Mouse (Mus musculus) liver, adult 2 months (tissue): ENCODE results near the gene B4galt4. TPM values are rescaled to one million over a fixed set of nuclear protein-coding genes. Genes with fewer than 3 reads are reported as not detected.
"Not testable (repeated sequence)": the region's sequence is repeated elsewhere in the genome, so short reads cannot be mapped to it uniquely, and the experiment has no call there.

Experiments
- DNase-seq: peaks from one replicate; pipeline ENCODE4 v3.0.0-alpha.2; 2011; ENCODE audit warnings: low read depth, low spot score; ENCODE audit errors: extremely low read depth
- H3K27ac ChIP-seq: fragments of 200-500 bp; replicated peaks from 2 replicates; pipeline ENCODE4 v1.5.1; 2012; ENCODE audit warnings: low read depth, mild to moderate bottlenecking, control low read depth, inconsistent platforms, low read length; ENCODE audit not compliant: insufficient read depth
- H3K27me3 ChIP-seq: fragments of 200-500 bp; 2 replicates; pipeline ENCODE4 v1.6.1; 2012; ENCODE audit warnings: mild to moderate bottlenecking, moderate library complexity, low read length, inconsistent platforms; ENCODE audit not compliant: control insufficient read depth, insufficient read depth
- H3K36me3 ChIP-seq: fragments of 200-500 bp; 2 replicates; pipeline ENCODE4 v1.6.1; 2012; ENCODE audit warnings: low read length, inconsistent platforms; ENCODE audit not compliant: control insufficient read depth, insufficient read depth
- H3K4me1 ChIP-seq: fragments of 200-500 bp; 2 replicates; pipeline ENCODE4 v1.6.1; 2011; ENCODE audit warnings: low read length; ENCODE audit not compliant: control insufficient read depth, insufficient read depth
- H3K4me3 ChIP-seq: fragments of 200-500 bp; 2 replicates; pipeline ENCODE4 v1.5.1; 2011; ENCODE audit warnings: low read depth, mild to moderate bottlenecking, control low read depth, low read length, moderate library complexity; ENCODE audit not compliant: insufficient read depth
- H3K79me2 ChIP-seq: fragments of 200-500 bp; 2 replicates; pipeline ENCODE4 v1.6.1; 2012; ENCODE audit warnings: inconsistent platforms, mild to moderate bottlenecking, low read length, moderate library complexity; ENCODE audit not compliant: control insufficient read depth, insufficient read depth
- H3K9ac ChIP-seq: fragments of 200-500 bp; 2 replicates; pipeline ENCODE4 v1.6.1; 2012; ENCODE audit warnings: low read depth, mild to moderate bottlenecking, control low read depth, inconsistent platforms, low read length
- CTCF ChIP-seq: fragments of 200-500 bp; IDR thresholded peaks from 2 replicates; pipeline ENCODE4 v1.5.1; 2011; ENCODE audit warnings: low read depth, low read length, control low read depth
- POLR2A ChIP-seq: fragments of 200-500 bp; IDR thresholded peaks from 2 replicates; pipeline ENCODE4 v1.6.1; 2011; ENCODE audit warnings: low read length, control low read depth; ENCODE audit not compliant: insufficient read depth; ENCODE audit errors: extremely low read depth
- WGBS: fragments of 180-500 bp; shearing (Covaris S2); methylation state at CpG from one replicate; pipeline ENCODE4 v1.1.7; 2018; 5-methylcytosine and 5-hydroxymethylcytosine counted together
- polyA plus RNA-seq: library from polyadenylated mRNA; depleted of rRNA; stranded (reverse); fragments of >200 nt; gene quantifications from 2 replicates; pipeline ENCODE4 v1.2.3, GENCODE M21; 2012
- total RNA-seq: library from RNA; depleted of rRNA; stranded (reverse); fragments of >200 nt; gene quantifications from 2 replicates; pipeline ENCODE4 v1.2.3, GENCODE M21; 2014

B4galt4 gene
- total and polyA plus RNA-seq, 2 experiments, result 0.54 to 1.6 TPM

DNA sequence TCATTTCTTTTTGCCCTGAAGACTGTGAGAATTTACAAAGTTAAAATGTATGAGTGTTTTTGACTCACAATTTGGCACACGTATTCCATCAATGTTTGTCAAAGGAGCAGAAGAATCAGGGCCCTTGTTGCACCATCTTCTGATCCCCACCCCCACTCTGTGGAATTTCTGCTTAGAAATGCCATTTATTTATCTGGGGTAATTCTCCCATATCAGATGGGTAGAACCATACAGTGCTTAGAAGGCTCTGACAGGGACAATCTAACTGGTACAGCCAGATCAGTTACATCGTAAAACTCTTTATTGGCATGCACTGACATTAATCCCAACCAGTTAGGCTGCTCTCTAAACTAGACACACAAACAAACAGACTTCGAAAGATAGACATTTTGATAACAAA is 47.9 kb downstream of the B4galt4 start:
- 77% methylated on average over 3 of the region's 3 CpGs for WGBS
- Histone ChIP-seq H3K4me3 (no peak overlapping the region), H3K36me3 (no peaks in the 10 kb centered on the region)

GRCm38 (mm10) chr16:38793120-38793519 is 51.1 kb downstream of the B4galt4 start:
- Histone ChIP-seq H3K9ac (no peak overlapping the region), H3K27ac (no peak overlapping the region), H3K79me2 (no peaks in the 10 kb centered on the region), H3K4me1 (no peaks in the 10 kb centered on the region), H3K36me3 (no peaks in the 10 kb centered on the region), H3K27me3 (no peaks in the 10 kb centered on the region; the same call in 1 of the 2 replicates), H3K4me3 (no peak overlapping the region)
- WGBS, result 58% methylated on average over 6 of the region's 6 CpGs
- no peak for DNase-seq
- TF ChIP-seq POLR2A (no peak), CTCF (no peak)

More for the DNA sequence above, 47.9 kb downstream of the B4galt4 start:
- no peak for DNase-seq
- no peak overlapping the region for H3K9ac ChIP-seq
- no peaks in the 10 kb centered on the region for H3K27me3 ChIP-seq
- TF ChIP-seq POLR2A, result no peak
- no peak for TF ChIP-seq CTCF
- H3K27ac ChIP-seq, result no peak overlapping the region
- no peaks in the 10 kb centered on the region for H3K79me2 ChIP-seq
- no peaks in the 10 kb centered on the region for H3K4me1 ChIP-seq

DNA sequence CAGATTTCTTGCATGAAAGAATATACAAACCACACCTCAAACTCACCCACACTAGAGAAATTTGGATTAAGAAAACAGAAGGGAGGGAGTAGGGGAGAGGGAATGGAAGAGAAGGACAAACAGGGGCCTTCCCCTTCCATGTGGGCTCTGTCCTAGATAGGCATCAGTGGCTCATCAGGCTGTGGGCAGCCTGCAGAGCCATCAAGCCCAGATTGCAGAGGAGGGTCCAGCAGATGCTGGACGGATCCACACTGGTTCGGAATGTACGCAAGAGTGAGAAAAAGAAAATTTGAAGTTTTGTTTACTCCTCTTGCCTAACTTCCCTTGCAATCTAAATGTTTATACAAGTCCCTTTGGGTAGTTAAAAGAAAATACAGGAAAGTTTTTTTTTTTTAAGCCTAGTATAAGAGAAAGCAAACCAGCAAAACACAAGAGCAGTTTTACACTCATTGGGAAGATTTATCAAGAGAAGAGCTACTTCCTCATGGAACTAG is 56.9 kb downstream of the B4galt4 start:
- Histone ChIP-seq H3K36me3 (no peaks in the 10 kb centered on the region), H3K79me2 (no peaks in the 10 kb centered on the region), H3K27me3 (peaks cover 2% of the 10 kb centered on the region; the same call in 1 of the 2 replicates), H3K27ac (no peak overlapping the region), H3K4me3 (no peak overlapping the region), H3K9ac (no peak overlapping the region), H3K4me1 (no peaks in the 10 kb centered on the region)
- WGBS, result 33% methylated on average over 3 of the region's 3 CpGs
- DNase-seq, result no peak
- TF ChIP-seq CTCF, result no peak
- no peak for TF ChIP-seq POLR2A

DNA sequence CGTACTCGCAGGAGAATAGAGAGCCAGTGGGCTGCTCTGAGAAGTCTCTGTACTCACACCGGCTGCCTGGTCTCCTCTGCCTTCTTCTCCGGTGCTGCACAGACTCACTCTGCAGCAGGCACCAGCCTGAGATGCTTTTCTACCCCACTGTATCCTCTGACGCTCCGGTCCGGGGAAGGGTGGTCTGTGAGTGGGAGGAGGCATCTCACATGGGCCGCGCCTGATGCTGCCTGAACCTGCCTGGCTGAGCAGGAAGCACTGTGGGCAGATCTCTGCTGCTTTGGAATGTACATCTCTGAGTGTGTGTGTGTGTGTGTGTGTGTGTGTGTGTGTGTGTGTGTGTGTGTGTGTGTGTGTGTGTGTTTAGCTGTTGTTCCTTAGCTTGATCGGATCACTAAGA is 58.0 kb downstream of the B4galt4 start, which contains the start of gene Upk1b:
Upk1b (minus strand) TSS at position 238 of the 400 bp plus-strand sequence.
- H3K4me3 ChIP-seq, result no peak within 1 kb of the TSS
- H3K79me2 ChIP-seq, result no peaks in the 10 kb centered on the region
- no peaks in the 10 kb centered on the region for H3K36me3 ChIP-seq
- DNase-seq, result no peak
- TF ChIP-seq POLR2A (no peak), CTCF (no peak)
- H3K4me1 ChIP-seq, result no peaks in the 10 kb centered on the region
- H3K9ac ChIP-seq, result no peak within 1 kb of the TSS
- WGBS, result 20% methylated on average over 10 of the region's 10 CpGs
- H3K27me3 ChIP-seq, result peaks cover 2% of the 10 kb centered on the region; the same call in 1 of the 2 replicates
- H3K27ac ChIP-seq, result no peak within 1 kb of the TSS

DNA sequence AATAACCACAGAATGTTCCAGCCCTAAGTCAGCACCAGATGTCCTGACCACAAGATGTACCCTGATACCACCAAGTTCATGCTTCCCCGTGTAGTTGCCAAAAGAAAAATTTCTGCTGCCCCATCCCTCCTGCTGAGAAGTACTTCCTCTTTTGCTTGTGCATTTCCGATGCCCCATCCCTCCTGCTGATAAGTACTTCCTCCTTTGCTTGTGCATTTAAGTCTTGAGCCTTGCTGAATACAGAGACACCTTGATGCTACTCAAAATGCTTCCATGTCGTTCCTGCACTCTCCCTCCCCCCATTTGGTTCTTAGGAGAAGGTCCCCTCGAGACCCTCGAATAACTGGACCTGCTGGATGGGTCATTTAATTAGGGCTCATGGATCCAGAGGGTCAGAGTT is 65.7 kb downstream of the B4galt4 start:
- not testable (repeated sequence) for H3K36me3 ChIP-seq, H3K79me2 ChIP-seq, H3K27ac ChIP-seq, H3K27me3 ChIP-seq, H3K4me1 ChIP-seq, DNase-seq, H3K9ac ChIP-seq, H3K4me3 ChIP-seq
- 82% methylated on average over 5 of the region's 5 CpGs for WGBS

GRCm38 (mm10) chr16:38810196-38810595 is 68.1 kb downstream of the B4galt4 start:
- no peak overlapping the region for H3K9ac ChIP-seq
- TF ChIP-seq POLR2A, result no peak
- no peak overlapping the region for H3K27ac ChIP-seq
- no peaks in the 10 kb centered on the region; the same call in 1 of the 2 replicates for H3K27me3 ChIP-seq
- DNase-seq, result no peak
- H3K36me3 ChIP-seq, result no peaks in the 10 kb centered on the region
- H3K79me2 ChIP-seq, result no peaks in the 10 kb centered on the region
- 70% methylated on average over 5 of the region's 5 CpGs for WGBS
- no peaks in the 10 kb centered on the region for H3K4me1 ChIP-seq
- H3K4me3 ChIP-seq, result no peak overlapping the region
